Mouse (Mus musculus) hindbrain, embryonic 11.5 days (tissue): ENCODE measurements at regions not wholly inside any gene's neighbourhood (a gene's known extent, or its start where the extent isn't known, plus 50 kb on each side); places are given as distances from the start of the nearest gene placed in this dataset.

ENCODE experiments used
- ATAC-seq: fragments of 200-750 bp; cut with Nextera tagmentation; 2 replicates; pipeline ENCODE4 v1.8.0; 2017; ENCODE audit warnings: mild to moderate bottlenecking, moderate TSS enrichment, moderate library complexity; ENCODE audit not compliant: low FRiP score
- DNase-seq: peaks from one replicate; pipeline ENCODE4 v3.0.0-alpha.2; 2015; ENCODE audit warnings: low spot score
- H3K27ac ChIP-seq: fragments of 300-500 bp; sonication (generic); 2 replicates; pipeline ENCODE4 v1.5.1; 2014; ENCODE audit warnings: mild to moderate bottlenecking, low read depth, low read length
- H3K27me3 ChIP-seq: fragments of 300-500 bp; sonication (generic); 2 replicates; pipeline ENCODE4 v1.6.1; 2014; ENCODE audit warnings: mild to moderate bottlenecking, low read length, moderate library complexity, mixed read lengths; ENCODE audit not compliant: control insufficient read depth, insufficient read depth
- H3K36me3 ChIP-seq: fragments of 300-500 bp; sonication (generic); 2 replicates; pipeline ENCODE4 v1.6.1; 2014; ENCODE audit warnings: mild to moderate bottlenecking, low read length, moderate library complexity, mixed read lengths; ENCODE audit not compliant: control insufficient read depth, insufficient read depth
- H3K4me1 ChIP-seq: fragments of 300-500 bp; sonication (generic); replicated peaks from 2 replicates; pipeline ENCODE4 v1.6.1; 2014; ENCODE audit warnings: low read length, mixed read lengths; ENCODE audit not compliant: control insufficient read depth, insufficient read depth
- H3K4me2 ChIP-seq: fragments of 300-500 bp; sonication (generic); replicated peaks from 2 replicates; pipeline ENCODE4 v1.6.1; 2014; ENCODE audit warnings: mild to moderate bottlenecking, low read depth, low read length
- H3K4me3 ChIP-seq: fragments of 300-500 bp; sonication (generic); 2 replicates; pipeline ENCODE4 v1.5.1; 2014; ENCODE audit warnings: low read depth, low read length
- H3K9ac ChIP-seq: fragments of 300-500 bp; sonication (generic); 2 replicates; pipeline ENCODE4 v1.6.1; 2014; ENCODE audit warnings: low read depth, low read length
- H3K9me3 ChIP-seq: fragments of 300-500 bp; sonication (generic); 2 replicates; pipeline ENCODE4 v1.6.1; 2016; ENCODE audit warnings: low read length; ENCODE audit not compliant: control insufficient read depth
- WGBS: fragments of 180-500 bp; shearing (Covaris S2); extraction: QIAGEN DNeasy Blood & Tissue Kit; methylation state at CpG from one replicate; pipeline ENCODE4 v1.1.7; 2014; 5-methylcytosine and 5-hydroxymethylcytosine counted together

DNA sequence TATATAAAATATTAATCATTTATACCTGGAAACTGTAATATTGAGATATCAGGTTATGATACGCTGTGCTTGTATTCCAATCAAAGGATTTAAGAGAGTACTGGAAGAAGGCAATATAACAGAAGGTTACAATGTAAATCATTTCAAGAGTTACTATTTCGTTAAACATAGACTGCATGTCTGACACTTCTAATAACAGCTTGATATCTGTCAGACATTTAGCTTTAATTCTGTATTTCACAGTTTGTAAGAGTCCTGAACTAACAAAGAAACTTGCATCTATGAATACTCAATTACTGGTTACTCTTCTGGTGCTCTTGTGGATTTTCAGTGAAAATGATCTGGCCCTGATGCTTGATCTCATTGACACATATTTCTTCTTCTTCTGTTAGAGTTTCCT is 840.6 kb downstream of the Cdh9 start:
- Histone ChIP-seq H3K4me2 (no peak overlapping the region), H3K27me3 (no peaks in the 10 kb centered on the region), H3K27ac (no peak overlapping the region), H3K4me3 (no peak overlapping the region), H3K4me1 (no peaks in the 10 kb centered on the region), H3K9me3 (no peaks in the 10 kb centered on the region), H3K9ac (no peak overlapping the region), H3K36me3 (no peaks in the 10 kb centered on the region)
- ATAC-seq (no peak), DNase-seq (no peak)
- WGBS = 92% methylated on average over 2 of the region's 2 CpGs

DNA sequence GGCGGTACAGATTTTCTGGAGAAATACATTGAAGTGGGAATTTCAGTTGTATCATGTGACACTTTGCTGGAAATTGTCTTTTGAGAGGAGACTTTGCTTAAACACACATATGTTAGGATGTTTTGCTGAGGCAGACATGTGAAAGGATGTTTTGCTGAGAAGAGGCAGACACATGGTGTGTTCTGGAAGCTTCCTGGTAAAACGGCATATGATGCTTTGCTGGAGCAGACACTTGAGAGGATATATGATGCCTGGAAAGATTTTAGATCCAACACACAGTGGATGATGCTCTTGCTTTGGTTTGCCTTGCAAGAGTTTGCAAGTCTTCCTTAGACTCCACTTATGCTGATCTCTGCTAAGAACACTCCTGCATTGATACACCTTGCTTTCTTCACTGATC is 860.1 kb downstream of the Cdh9 start:
- Histone ChIP-seq H3K27me3 (no peaks in the 10 kb centered on the region), H3K36me3 (no peaks in the 10 kb centered on the region), H3K9me3 (no peaks in the 10 kb centered on the region), H3K4me2 (no peak overlapping the region), H3K4me1 (no peaks in the 10 kb centered on the region), H3K4me3 (no peak overlapping the region), H3K9ac (no peak overlapping the region), H3K27ac (no peak overlapping the region)
- ATAC-seq (no peak), DNase-seq (no peak)
- 88% methylated on average over 2 of the region's 2 CpGs for WGBS

DNA sequence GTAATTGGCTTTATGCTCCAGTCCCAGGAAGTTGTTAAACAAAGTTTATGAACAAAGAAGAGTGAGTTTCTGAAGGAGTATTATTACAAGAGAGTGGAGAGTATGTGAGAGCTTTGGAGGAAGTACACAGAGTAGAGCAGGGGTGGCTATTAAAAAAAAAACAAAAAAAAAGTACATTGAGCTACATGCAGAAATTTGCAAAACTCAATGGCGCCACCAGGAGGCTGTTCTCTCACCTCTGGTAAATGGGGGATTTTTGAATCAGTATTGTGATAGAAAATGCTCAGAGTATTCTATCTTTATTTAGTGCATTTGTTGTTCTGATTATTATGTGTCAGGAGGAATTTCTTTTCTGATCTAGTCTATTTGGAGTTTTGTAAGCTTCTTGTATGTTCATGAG is 875.8 kb downstream of the Cdh9 start:
- H3K36me3 ChIP-seq = no peaks in the 10 kb centered on the region
- H3K9me3 ChIP-seq = no peaks in the 10 kb centered on the region
- no peak overlapping the region for H3K27ac ChIP-seq
- ATAC-seq (no peak), DNase-seq (peak; percentile 31)
- no peak overlapping the region for H3K4me2 ChIP-seq
- WGBS = 76% methylated on average over 1 of the region's 1 CpGs
- H3K4me1 ChIP-seq = no peaks in the 10 kb centered on the region
- no peak overlapping the region for H3K4me3 ChIP-seq
- H3K27me3 ChIP-seq = no peaks in the 10 kb centered on the region
- no peak overlapping the region for H3K9ac ChIP-seq

GRCm38 (mm10) chr15:17614945-17615344 is 886.4 kb downstream of the Cdh9 start:
- Histone ChIP-seq H3K27ac (no peak overlapping the region), H3K9ac (no peak overlapping the region)
- no peak for DNase-seq

GRCm38 (mm10) chr15:17641218-17641617 is 912.7 kb downstream of the Cdh9 start:
- H3K36me3 ChIP-seq = no peaks in the 10 kb centered on the region
- no peaks in the 10 kb centered on the region for H3K27me3 ChIP-seq
- H3K27ac ChIP-seq = no peak overlapping the region
- H3K4me3 ChIP-seq = no peak overlapping the region
- H3K4me2 ChIP-seq = no peak overlapping the region
- no peaks in the 10 kb centered on the region for H3K9me3 ChIP-seq
- no peak overlapping the region for H3K9ac ChIP-seq
- no peaks in the 10 kb centered on the region for H3K4me1 ChIP-seq
- ATAC-seq = no peak
- 90% methylated on average over 4 of the region's 4 CpGs for WGBS
- no peak for DNase-seq

More at GRCm38 (mm10) chr15:17614945-17615344, 886.4 kb downstream of the Cdh9 start:
- ATAC-seq = no peak
- no peaks in the 10 kb centered on the region for H3K36me3 ChIP-seq
- H3K4me3 ChIP-seq = no peak overlapping the region
- H3K4me2 ChIP-seq = no peak overlapping the region
- 81% methylated on average over 1 of the region's 1 CpGs for WGBS
- no peaks in the 10 kb centered on the region for H3K27me3 ChIP-seq
- no peaks in the 10 kb centered on the region for H3K4me1 ChIP-seq
- no peaks in the 10 kb centered on the region for H3K9me3 ChIP-seq
